Mouse (Mus musculus) liver, embryonic 16.5 days (tissue): ENCODE measurements at regions not wholly inside any gene's neighbourhood (a gene's known extent, or its start where the extent isn't known, plus 50 kb on each side); places are given as distances from the start of the nearest gene placed in this dataset. TPM values are rescaled to one million over a fixed set of nuclear protein-coding genes. Genes with fewer than 3 reads are reported as not detected.

ENCODE experiments used
- microRNA-seq: library from miRNA; unstranded; fragments of <30 nt; microRNA quantifications from one replicate; pipeline ENCODE4, GENCODE M21; 2016

Small RNA genes in the stretch of these regions (microRNA-seq; reads per million reads assigned to microRNA genes)
- gene Gm44319, result not detected
